Mouse (Mus musculus) limb, embryonic 12.5 days (tissue): ENCODE measurements around the gene Phyhd1. TPM values are rescaled to one million over a fixed set of nuclear protein-coding genes. Genes with fewer than 3 reads are reported as not detected.

Experiments
- ATAC-seq: fragments of 200-750 bp; cut with Nextera tagmentation; 2 replicates; pipeline ENCODE4 v1.8.0; 2017; ENCODE audit warnings: low read depth, moderate TSS enrichment; ENCODE audit not compliant: insufficient number of reproducible peaks, insufficient read depth, low FRiP score, low TSS enrichment
- H3K27ac ChIP-seq: fragments of 300-500 bp; sonication (generic); 2 replicates; pipeline ENCODE4 v1.5.1; 2016; ENCODE audit warnings: mild to moderate bottlenecking, moderate library complexity
- H3K27me3 ChIP-seq: fragments of 300-500 bp; sonication (generic); 2 replicates; pipeline ENCODE4 v1.6.1; 2016; ENCODE audit warnings: mild to moderate bottlenecking, moderate library complexity
- H3K36me3 ChIP-seq: fragments of 300-500 bp; sonication (generic); 2 replicates; pipeline ENCODE4 v1.6.1; 2016; ENCODE audit warnings: mild to moderate bottlenecking, moderate library complexity
- H3K4me1 ChIP-seq: fragments of 300-500 bp; sonication (generic); replicated peaks from 2 replicates; pipeline ENCODE4 v1.6.1; 2016
- H3K4me2 ChIP-seq: fragments of 300-500 bp; sonication (generic); 2 replicates; pipeline ENCODE4 v1.6.1; 2016; ENCODE audit warnings: mild to moderate bottlenecking, moderate library complexity
- H3K4me3 ChIP-seq: fragments of 300-500 bp; sonication (generic); replicated peaks from 2 replicates; pipeline ENCODE4 v1.5.1; 2016; ENCODE audit warnings: mild to moderate bottlenecking
- H3K9ac ChIP-seq: fragments of 300-500 bp; sonication (generic); replicated peaks from 2 replicates; pipeline ENCODE4 v1.6.1; 2016; ENCODE audit warnings: mild to moderate bottlenecking, moderate library complexity
- H3K9me3 ChIP-seq: fragments of 300-500 bp; sonication (generic); 2 replicates; pipeline ENCODE4 v1.6.1; 2016; ENCODE audit warnings: mild to moderate bottlenecking, moderate library complexity
- WGBS: fragments of 180-500 bp; shearing (Covaris S2); methylation state at CpG from one replicate; pipeline ENCODE4 v1.1.7; 2016; 5-methylcytosine and 5-hydroxymethylcytosine counted together
- polyA plus RNA-seq: library from polyadenylated mRNA; unstranded; fragments of >200 nt; fragmentation: Nextera tagmentation; extraction: Ambion mirVana; gene quantifications from 2 replicates; pipeline ENCODE4 v1.2.1, GENCODE M21; 2016

Gene Phyhd1
- polyA plus RNA-seq, 1 experiment from 2014 or later, result 3.6 TPM

GRCm38 (mm10) chr2:30286192-30287026 lies 20.4 kb downstream of the Phyhd1 start, which contains the start of the genes Dolk and Nup188:
TSS of gene Dolk (minus strand) at chr2:30286334.
TSS of gene Nup188 (plus strand) at chr2:30286397.
- Histone ChIP-seq H3K4me3 (peak within 1 kb of the TSS; percentile 95), H3K9ac (peak within 1 kb of the TSS; percentile 91), H3K4me2 (peak within 1 kb of the TSS; percentile 95), H3K36me3 (peaks cover 11% of the 10 kb centered on the region; the same call in 1 of the 2 replicates), H3K27ac (peak within 1 kb of the TSS; percentile 72), H3K27me3 (no peaks in the 10 kb centered on the region), H3K9me3 (no peaks in the 10 kb centered on the region), H3K4me1 (peaks cover 20% of the 10 kb centered on the region)
- peak; percentile 90 for ATAC-seq
- under 1% methylated on average over 67 of the region's 68 CpGs for WGBS

GRCm38 (mm10) chr2:30287027-30287373 lies 21.0 kb downstream of the Phyhd1 start:
- peak overlapping the region; percentile 95 for H3K4me3 ChIP-seq
- peak overlapping the region; percentile 72; the same call in 1 of the 2 replicates for H3K27ac ChIP-seq
- peaks cover 20% of the 10 kb centered on the region for H3K4me1 ChIP-seq
- H3K4me2 ChIP-seq, result peak overlapping the region; percentile 95
- H3K36me3 ChIP-seq, result peaks cover 17% of the 10 kb centered on the region; the same call in 1 of the 2 replicates
- under 1% methylated on average over 10 of the region's 10 CpGs for WGBS
- H3K9me3 ChIP-seq, result no peaks in the 10 kb centered on the region
- peak overlapping the region; percentile 91 for H3K9ac ChIP-seq
- no peaks in the 10 kb centered on the region for H3K27me3 ChIP-seq
- ATAC-seq, result no peak

DNA sequence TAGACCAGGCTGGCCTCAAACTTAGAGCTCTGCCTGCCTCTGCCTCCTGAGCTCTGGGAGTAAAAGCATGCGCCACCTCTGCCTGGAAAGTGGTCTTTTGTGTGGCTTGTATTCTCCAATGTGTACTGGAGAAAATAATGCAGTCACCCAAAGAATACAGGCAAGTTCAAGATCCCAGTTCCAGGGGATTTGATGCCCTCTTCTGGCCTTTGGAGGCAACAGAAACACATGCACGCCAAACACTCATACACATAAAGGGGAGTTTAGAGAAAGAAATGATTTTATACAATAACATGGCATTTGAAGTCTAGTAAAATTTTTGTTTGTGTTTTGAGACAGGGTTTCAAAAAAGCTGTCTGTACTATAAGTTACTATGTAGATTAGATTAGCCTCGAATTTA lies 33.5 kb downstream of the Phyhd1 start:
- Histone ChIP-seq H3K4me2 (no peak overlapping the region), H3K9me3 (no peaks in the 10 kb centered on the region), H3K27ac (no peak overlapping the region), H3K36me3 (peaks cover 81% of the 10 kb centered on the region), H3K4me1 (no peaks in the 10 kb centered on the region), H3K4me3 (no peak overlapping the region), H3K27me3 (no peaks in the 10 kb centered on the region), H3K9ac (no peak overlapping the region)
- no peak for ATAC-seq
- 85% methylated on average over 3 of the region's 3 CpGs for WGBS

DNA sequence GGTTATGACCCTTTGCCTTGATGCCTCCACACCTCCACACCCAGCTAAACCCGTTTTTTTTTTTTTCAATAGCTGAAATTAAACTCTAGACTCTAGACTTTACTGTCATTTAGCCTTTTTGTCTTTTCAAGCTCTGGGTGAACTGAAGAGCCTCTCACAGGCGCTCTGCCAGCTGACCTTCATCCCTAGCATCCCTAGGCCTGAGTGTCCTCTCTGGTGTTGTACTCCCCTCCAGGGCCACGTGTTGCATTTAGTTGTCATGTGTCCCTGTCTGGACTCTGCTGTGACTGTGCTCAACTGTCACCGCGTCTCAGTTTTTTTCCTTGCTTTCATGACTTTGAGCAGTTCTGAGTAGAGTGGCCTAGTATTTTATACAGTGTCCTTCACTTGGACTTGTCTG lies 34.0 kb downstream of the Phyhd1 start:
- Histone ChIP-seq H3K9ac (no peak overlapping the region), H3K36me3 (peaks cover 85% of the 10 kb centered on the region), H3K27ac (no peak overlapping the region), H3K4me1 (no peaks in the 10 kb centered on the region), H3K4me2 (no peak overlapping the region), H3K27me3 (no peaks in the 10 kb centered on the region), H3K9me3 (no peaks in the 10 kb centered on the region), H3K4me3 (no peak overlapping the region)
- ATAC-seq, result no peak
- 89% methylated on average over 5 of the region's 5 CpGs for WGBS

DNA sequence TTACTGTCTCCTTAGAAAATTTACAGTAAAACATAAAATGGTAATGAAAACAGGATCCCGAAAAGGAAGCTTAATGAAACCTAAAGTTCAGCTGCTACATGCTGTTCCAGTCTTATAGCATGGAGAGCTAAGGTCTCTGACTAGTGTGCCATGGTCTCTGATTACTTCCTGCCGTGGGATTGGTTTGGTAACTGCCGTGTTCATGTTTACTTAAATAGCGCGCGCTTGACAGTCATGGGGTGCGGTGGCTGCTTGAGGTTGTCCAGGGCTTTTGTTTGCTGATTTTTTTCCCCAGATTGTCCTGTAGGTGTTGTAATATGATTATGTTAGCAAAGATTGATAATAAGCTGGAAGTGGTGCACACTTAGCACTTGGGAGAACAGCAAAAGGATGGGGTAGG lies 40.1 kb downstream of the Phyhd1 start:
- H3K4me2 ChIP-seq, result no peak overlapping the region
- no peaks in the 10 kb centered on the region for H3K9me3 ChIP-seq
- H3K9ac ChIP-seq, result no peak overlapping the region
- H3K27me3 ChIP-seq, result no peaks in the 10 kb centered on the region
- peaks cover 100% of the 10 kb centered on the region for H3K36me3 ChIP-seq
- 96% methylated on average over 7 of the region's 7 CpGs for WGBS
- no peak for ATAC-seq
- H3K4me1 ChIP-seq, result no peaks in the 10 kb centered on the region
- no peak overlapping the region for H3K27ac ChIP-seq
- H3K4me3 ChIP-seq, result no peak overlapping the region

DNA sequence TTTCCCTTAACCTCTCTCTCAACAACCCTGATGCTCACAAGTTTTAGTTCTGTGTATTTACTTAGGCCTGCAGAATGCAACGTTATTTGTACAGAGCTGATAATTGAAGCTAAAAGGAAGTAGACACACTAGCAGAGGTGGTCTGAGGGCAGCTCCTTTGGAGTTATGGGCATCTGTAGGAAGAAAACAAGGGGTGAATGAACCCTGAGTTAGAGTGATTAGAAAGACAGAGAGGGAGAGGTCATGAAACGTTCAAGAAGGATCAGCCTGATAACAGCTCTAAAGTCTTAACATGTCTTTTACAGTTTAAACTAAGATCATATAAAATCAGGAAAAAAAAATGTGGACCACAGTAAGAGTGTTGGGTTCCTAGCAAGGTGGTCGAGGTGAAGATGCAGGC lies 43.3 kb downstream of the Phyhd1 start:
- H3K27me3 ChIP-seq, result no peaks in the 10 kb centered on the region
- no peak overlapping the region for H3K4me2 ChIP-seq
- H3K36me3 ChIP-seq, result peaks cover 97% of the 10 kb centered on the region
- no peak overlapping the region for H3K9ac ChIP-seq
- no peaks in the 10 kb centered on the region for H3K9me3 ChIP-seq
- no peaks in the 10 kb centered on the region for H3K4me1 ChIP-seq
- no peak overlapping the region for H3K27ac ChIP-seq
- no peak for ATAC-seq
- 86% methylated on average over 3 of the region's 3 CpGs for WGBS
- no peak overlapping the region for H3K4me3 ChIP-seq

DNA sequence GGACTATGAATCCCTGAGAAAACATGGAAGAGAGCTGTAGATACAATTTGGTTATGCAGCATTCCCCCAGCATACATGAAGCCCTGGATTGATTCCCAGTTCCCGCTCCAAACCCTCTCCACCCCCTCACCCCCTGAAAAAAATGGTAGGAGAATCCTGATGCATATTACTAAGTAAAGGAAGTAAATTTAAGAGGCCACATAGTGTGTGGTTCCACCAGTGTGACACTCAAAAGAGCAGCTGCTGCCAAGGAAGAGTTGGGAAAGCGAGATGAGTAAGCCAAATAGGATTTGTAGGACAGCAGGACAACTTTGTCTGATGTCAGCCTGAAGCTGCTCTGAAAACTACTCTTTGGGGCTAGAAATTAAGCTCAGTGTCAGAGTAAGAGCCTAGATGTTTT lies 45.5 kb downstream of the Phyhd1 start:
- 93% methylated on average over 2 of the region's 2 CpGs for WGBS
- peaks cover 97% of the 10 kb centered on the region for H3K36me3 ChIP-seq
- H3K9ac ChIP-seq, result no peak overlapping the region
- H3K4me3 ChIP-seq, result no peak overlapping the region
- H3K27ac ChIP-seq, result no peak overlapping the region
- H3K27me3 ChIP-seq, result no peaks in the 10 kb centered on the region
- H3K9me3 ChIP-seq, result no peaks in the 10 kb centered on the region
- no peak overlapping the region for H3K4me2 ChIP-seq
- no peak for ATAC-seq
- no peaks in the 10 kb centered on the region for H3K4me1 ChIP-seq

- no peak for ATAC-seq
- Histone ChIP-seq H3K27ac (no peak overlapping the region), H3K4me2 (no peak overlapping the region), H3K9me3 (no peaks in the 10 kb centered on the region), H3K27me3 (no peaks in the 10 kb centered on the region), H3K4me3 (no peak overlapping the region), H3K4me1 (no peaks in the 10 kb centered on the region), H3K9ac (no peak overlapping the region), H3K36me3 (peaks cover 93% of the 10 kb centered on the region)
- 93% methylated on average over 4 of the region's 4 CpGs for WGBS
Observed at GRCm38 (mm10) chr2:30316136-30316535, 50.1 kb downstream of the Phyhd1 start.

DNA sequence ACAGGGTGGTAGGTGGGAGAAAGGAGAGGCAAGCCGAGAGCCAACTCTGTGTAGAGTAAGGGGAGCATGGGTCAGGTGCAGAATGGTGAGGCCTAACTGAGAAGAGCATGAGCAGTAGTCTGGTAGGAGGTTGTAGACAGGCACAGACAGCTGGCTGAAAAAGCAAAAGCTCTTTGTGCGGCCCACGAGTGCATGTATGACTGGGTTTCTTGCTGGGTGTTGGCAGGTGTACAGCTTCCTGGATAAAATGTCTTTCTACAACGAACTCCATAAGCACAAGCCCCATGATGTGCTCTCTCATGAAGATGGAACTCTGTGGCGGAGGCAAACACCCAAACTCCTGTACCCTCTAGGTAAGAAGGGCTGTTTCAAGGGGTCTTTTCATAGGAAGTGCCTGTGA lies 51.0 kb downstream of the Phyhd1 start:
- H3K4me3 ChIP-seq, result no peak overlapping the region
- H3K9me3 ChIP-seq, result no peaks in the 10 kb centered on the region
- no peak overlapping the region for H3K27ac ChIP-seq
- 88% methylated on average over 5 of the region's 5 CpGs for WGBS
- H3K9ac ChIP-seq, result no peak overlapping the region
- no peak for ATAC-seq
- no peaks in the 10 kb centered on the region for H3K4me1 ChIP-seq
- no peaks in the 10 kb centered on the region for H3K27me3 ChIP-seq
- H3K36me3 ChIP-seq, result peaks cover 96% of the 10 kb centered on the region
- no peak overlapping the region for H3K4me2 ChIP-seq

- Histone ChIP-seq H3K9ac (no peak overlapping the region), H3K4me3 (no peak overlapping the region), H3K4me1 (no peaks in the 10 kb centered on the region), H3K4me2 (no peak overlapping the region), H3K27me3 (no peaks in the 10 kb centered on the region), H3K9me3 (no peaks in the 10 kb centered on the region), H3K27ac (no peak overlapping the region), H3K36me3 (peaks cover 96% of the 10 kb centered on the region)
- 94% methylated on average over 4 of the region's 4 CpGs for WGBS
- ATAC-seq, result no peak
Observed at GRCm38 (mm10) chr2:30319260-30319659, 53.3 kb downstream of the Phyhd1 start.

DNA sequence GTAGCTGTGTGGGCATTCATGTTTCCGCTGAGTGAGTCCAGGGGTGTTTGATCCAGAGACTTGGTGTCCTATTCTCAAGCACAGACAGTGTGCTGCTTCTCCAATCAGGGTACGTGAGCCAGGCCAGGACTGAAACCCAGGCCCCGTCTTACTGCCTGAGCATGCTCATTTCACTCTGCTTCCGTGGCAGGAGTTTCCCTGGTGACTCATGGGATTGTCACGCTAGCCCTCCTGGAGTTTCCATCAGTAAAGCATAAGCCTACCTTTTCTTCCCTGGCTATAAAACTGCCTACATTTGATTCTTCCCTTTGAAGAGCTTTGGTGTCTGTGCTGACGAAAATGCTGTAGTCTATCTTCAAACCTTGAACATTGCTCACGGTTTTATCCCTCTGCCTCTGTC lies 57.1 kb downstream of the Phyhd1 start:
- 91% methylated on average over 7 of the region's 7 CpGs for WGBS
- Histone ChIP-seq H3K4me3 (no peak overlapping the region), H3K9me3 (no peaks in the 10 kb centered on the region)

DNA sequence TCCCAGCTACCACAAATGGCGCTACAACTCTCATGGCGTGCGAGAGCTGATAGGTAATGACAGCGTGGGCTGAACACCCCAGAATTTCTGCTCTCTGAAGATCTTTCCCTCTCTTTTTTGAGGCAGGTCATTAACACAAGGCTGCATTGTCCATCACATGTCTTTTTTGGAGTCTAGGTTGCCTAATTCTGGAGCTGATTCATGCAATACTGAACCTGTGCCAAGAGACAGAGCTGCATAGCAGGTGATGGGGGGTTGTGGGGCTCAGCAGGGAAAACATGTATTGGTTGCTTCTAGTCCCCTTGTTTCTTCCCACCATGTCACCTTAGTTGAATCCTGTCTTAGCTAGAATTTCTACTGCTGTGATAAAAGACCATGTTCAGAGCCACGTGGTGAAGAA lies 59.3 kb downstream of the Phyhd1 start:
- H3K27ac ChIP-seq, result no peak overlapping the region
- ATAC-seq, result no peak
- H3K27me3 ChIP-seq, result no peaks in the 10 kb centered on the region
- H3K9ac ChIP-seq, result no peak overlapping the region
- peaks cover 98% of the 10 kb centered on the region for H3K36me3 ChIP-seq
- H3K9me3 ChIP-seq, result no peaks in the 10 kb centered on the region
- H3K4me3 ChIP-seq, result no peak overlapping the region
- 94% methylated on average over 5 of the region's 5 CpGs for WGBS
- H3K4me2 ChIP-seq, result no peak overlapping the region
- H3K4me1 ChIP-seq, result no peaks in the 10 kb centered on the region

More for the DNA sequence above, 57.1 kb downstream of the Phyhd1 start:
- Histone ChIP-seq H3K27ac (no peak overlapping the region), H3K27me3 (no peaks in the 10 kb centered on the region), H3K36me3 (peaks cover 96% of the 10 kb centered on the region), H3K4me2 (no peak overlapping the region), H3K9ac (no peak overlapping the region), H3K4me1 (no peaks in the 10 kb centered on the region)
- ATAC-seq, result no peak
